Mouse (Mus musculus) cerebellum, adult 18-20 months (tissue): ENCODE data around the gene Atp5j.

Experiments
- DNase-seq, 2 experiments: peaks; one replicate each; pipeline ENCODE4 v3.0.0; 2021

Atp5j gene

GRCm38 (mm10) chr16:84806175-84806574, 29.2 kb downstream of the Atp5j start:
- no peak for DNase-seq

GRCm38 (mm10) chr16:84804866-84805265, 30.6 kb downstream of the Atp5j start:
- no peak for DNase-seq

DNA sequence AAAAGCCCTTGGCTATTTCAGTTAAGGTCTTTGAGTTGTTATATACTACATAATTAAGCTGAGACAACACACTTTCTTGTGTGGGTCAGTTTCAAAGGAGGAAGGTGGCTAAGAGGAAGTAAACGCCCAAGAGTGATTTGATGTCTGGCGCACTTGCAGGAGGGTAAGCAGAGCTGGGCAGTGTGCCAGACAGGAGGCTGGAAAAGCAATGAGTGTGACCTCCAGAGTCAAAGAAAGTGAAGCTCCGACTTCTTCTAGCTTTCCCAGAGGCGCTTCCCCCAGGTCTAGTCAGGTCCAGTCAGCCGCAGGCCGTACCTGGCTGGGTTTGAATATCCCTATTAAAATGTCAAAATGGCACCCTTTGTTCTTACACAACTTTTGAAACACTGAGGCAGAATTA, 33.2 kb downstream of the Atp5j start:
- DNase-seq = no peak

- no peak for DNase-seq
These were observed 35.4 kb downstream of the Atp5j start for GRCm38 (mm10) chr16:84800038-84800437.

DNA sequence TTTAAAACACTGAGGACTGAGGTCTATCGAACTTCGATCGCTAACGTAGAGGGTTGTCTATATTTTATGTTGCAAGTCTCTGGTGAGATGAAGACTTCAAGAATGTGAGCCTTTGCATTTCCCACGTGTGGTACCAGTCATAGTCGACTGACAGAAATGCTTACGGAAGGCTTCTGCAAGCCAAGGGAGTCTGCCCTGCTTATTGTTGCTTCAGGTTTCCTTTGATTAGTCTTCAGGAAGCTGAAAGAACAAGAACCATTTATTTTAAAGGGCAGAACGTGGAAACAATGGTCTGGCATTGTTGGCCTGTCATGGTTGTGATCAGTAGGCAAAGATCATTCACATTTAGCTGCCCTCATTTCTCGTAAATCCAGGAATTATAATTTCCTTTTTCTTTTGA, 38.7 kb downstream of the Atp5j start:
- DNase-seq = no peak

GRCm38 (mm10) chr16:84795337-84795736, 40.1 kb downstream of the Atp5j start:
- DNase-seq = no peak

- no peak for DNase-seq
These were observed 42.0 kb downstream of the Atp5j start for GRCm38 (mm10) chr16:84793401-84793800.

- DNase-seq = no peak
These were observed 44.7 kb downstream of the Atp5j start for GRCm38 (mm10) chr16:84790595-84791165.

GRCm38 (mm10) chr16:84784966-84785365, 50.5 kb downstream of the Atp5j start:
- no peak for DNase-seq

DNA sequence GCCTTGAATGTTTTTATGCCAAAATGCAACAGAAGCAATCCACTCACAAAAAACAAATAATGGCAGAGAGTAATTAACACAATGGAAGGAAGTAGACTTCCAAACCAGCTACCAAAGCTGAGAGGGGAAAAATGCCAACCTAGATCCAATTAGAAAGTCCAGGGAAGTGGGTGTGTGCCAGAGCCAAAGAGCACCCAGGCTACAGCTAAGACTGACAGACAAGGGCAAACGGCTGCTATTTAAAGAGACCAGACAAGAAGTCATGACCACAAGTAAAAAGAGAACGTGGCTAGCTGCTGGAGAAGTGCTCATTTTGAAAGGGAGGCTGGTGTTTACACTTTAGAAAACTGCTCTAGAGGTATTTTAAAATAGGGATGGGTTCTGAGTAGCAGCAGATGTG, 52.1 kb downstream of the Atp5j start:
- no peak for DNase-seq

DNA sequence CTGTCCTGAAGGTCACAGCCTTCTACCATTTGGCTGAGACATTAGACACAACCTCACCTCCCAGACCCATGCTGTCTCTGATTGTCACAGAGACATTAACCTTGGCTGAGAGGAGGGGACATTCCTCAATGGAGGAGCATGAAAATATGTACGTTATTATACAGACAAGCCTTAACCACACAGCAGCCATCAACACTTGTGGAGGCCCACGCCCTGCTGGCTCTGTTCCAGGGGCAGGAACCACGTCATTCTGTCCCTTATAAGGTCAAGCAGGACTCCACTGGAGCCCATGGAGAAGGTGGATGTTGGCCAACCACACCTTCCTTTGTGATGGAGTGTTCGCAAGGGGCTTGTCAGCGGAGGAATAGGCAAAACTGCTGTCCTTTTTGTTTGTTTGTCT, 55.7 kb downstream of the Atp5j start:
- no peak for DNase-seq

- no peak for DNase-seq
These were observed 56.4 kb downstream of the Atp5j start for GRCm38 (mm10) chr16:84778861-84779630.

GRCm38 (mm10) chr16:84778431-84778830, 57.0 kb downstream of the Atp5j start:
- DNase-seq = no peak
